Mouse (Mus musculus) c-Kit-positive CD71-negative TER-119-negative erythroid progenitor cells, embryonic 14.5 days (primary cell): Measurements from ENCODE around the gene Inafm1.
A peak's percentile ranks its signal among the peaks of the same experiment; 100 is the strongest.
"Not testable (repeated sequence)": the region's sequence is repeated elsewhere in the genome, so short reads cannot be mapped to it uniquely, and the experiment has no call there.

Experiments used
- DNase-seq: peaks from one replicate; pipeline ENCODE4 v3.0.0-alpha.2; 2013; ENCODE audit warnings: low read depth

Inafm1 gene

GRCm38 (mm10) chr7:16297616-16298015 lies 24.2 kb upstream of the Inafm1 start:
- DNase-seq, result no peak

DNA sequence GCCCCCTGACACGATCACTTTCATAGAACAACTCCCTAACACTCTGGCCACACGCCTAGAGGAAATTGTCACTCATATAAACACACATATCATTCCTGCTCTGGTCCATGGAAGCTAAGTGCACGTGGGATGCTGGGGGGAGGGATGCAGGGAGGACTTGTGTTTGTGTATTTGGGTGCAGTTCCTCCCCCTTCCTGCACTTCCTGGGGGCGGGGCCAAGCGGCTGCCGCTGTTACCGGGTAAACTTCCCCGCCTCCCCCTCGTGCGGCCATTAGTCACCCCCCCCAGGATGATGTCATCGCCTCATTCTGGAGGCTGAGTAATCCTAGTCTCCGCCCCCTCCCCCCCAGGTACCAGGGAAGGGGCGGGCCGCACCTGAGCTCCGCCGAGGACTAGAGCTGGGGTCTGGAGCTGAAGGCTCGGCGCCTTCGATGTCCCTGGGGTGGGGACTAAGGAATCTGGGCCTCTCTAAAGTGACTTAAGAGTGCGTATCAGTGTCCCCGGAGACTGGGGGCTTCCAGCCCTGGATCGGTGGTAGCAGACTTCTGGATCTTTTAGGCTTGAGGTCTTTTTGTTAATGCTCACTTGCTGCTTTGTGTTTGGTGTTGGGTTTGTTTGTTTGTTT lies 23.5 kb upstream of the Inafm1 start:
- peak; percentile 84 for DNase-seq

- DNase-seq, result no peak
Measured at GRCm38 (mm10) chr7:16296146-16296545, 22.7 kb upstream of the Inafm1 start.

GRCm38 (mm10) chr7:16295321-16295900 lies 22.0 kb upstream of the Inafm1 start:
- DNase-seq, result peak; percentile 66

GRCm38 (mm10) chr7:16294837-16295236 lies 21.4 kb upstream of the Inafm1 start:
- DNase-seq, result peak; percentile 96

DNA sequence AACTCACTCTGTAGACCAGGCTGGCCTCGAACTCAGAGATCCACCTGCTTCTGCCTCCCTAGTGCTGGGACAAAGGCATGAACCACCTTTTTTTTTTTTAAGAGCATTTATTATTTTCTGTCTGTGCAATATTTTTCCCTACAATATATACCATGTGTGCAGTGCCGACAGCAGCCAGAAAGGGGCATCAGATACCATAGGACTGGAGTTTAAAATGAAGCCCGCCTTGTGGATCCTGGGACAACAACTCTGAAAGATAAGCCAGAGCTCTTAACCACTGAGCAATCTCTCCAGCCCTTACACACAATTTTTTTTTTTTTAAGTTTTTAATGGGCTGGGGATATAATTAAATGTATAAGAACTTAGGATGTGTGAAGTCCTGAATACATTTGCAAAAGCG lies 20.9 kb upstream of the Inafm1 start:
- peak; percentile 56 for DNase-seq

- no peak for DNase-seq
Measured at GRCm38 (mm10) chr7:16287791-16288190, 14.4 kb upstream of the Inafm1 start.

DNA sequence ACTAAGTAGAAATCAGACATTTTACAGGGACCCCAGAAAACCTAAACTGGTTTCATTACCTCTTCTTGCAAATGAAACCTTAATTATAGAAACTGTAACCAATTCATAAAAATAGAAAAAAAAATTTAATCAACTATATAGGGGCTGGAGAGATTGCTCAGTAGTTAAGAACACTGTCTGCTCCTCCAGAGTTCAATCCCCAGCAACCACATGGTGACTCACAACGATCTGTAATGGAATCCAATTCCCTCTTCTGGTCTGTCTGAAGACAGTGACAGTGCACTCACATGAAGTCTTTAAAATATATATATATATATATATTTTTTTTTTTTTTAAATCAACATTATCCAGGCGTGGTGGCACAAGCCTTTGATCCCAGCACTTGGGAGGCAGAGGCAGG lies 13.6 kb upstream of the Inafm1 start:
- no peak for DNase-seq

DNA sequence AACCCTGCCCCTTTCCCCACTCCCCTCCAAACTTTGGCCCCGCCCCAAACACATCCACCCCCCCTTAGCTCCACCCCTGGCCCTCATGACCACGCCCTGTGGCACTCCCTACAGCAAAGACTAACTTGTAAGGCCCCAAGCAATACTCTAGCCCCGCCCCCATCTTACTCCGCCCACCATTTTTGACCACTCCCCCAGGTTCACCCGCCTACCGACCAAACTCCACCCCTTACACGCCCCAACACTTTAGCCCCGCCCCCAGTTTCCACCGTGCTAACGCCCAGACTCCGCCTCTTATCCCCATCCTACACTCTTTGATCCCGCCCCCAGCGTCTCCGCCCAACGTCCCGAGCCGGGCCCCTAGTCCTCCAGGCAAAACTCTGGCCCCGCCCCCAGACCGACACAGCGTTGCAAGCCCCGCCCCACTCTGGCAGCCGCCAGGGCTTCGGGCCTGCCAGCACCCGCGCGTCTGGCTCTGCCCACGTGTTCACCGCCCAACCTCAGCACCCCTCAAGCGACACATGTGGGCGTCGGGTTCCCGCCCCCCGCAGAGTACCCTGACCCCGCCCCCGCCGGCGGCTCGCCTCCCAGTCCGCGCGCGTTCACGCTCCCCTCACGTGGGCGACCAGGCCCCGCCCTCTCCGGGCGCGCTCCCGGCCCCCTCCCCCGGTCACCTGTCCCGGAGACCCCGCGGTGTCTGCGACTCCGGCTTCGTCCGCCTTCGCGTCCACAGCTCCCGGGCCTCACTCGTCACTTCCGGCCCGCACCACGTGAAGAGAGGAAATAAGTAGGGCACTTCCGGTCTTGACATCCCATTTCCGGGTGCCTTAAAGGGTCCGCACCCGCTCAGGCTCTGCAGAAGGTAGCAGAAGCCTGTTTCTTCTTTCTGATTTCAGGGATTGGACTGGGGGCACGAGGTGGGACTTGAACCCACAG lies 12.9 kb upstream of the Inafm1 start, which contains the start of gene Ccdc9:
Gene Ccdc9, minus strand, starts transcription at position 770 of the 936 bp plus-strand sequence.
- peak; percentile 99 for DNase-seq

DNA sequence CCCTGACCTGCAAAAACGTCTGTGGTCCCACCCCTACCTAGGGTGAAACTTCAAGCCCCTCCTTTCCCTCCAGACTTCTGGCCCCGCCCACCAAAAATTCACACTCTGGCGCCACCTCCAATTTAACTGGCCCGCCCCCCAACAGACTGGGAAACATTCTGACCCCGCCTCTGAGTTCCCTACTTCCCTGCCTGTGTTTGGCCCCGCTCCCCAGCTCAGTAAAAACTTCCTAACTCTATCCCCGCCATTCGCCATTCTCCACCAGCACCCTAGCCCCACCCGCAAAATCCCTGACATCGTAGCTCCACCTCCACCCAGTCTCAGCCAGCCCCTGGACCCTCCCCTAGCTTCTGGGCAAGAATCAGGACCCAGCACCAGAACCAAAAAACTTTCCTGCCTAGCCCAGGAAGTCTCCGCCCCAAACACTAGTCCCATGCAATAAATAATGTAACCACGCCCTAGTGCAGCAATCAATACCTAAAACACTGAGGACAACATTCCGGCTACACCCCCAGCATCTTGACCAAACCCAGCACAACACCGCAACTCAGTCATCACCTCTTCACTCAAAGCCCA lies 12.1 kb upstream of the Inafm1 start:
- no peak for DNase-seq

- no peak for DNase-seq
Measured at GRCm38 (mm10) chr7:16284904-16285303, 11.5 kb upstream of the Inafm1 start.

- DNase-seq, result no peak
Measured at GRCm38 (mm10) chr7:16284001-16284400, 10.6 kb upstream of the Inafm1 start.

DNA sequence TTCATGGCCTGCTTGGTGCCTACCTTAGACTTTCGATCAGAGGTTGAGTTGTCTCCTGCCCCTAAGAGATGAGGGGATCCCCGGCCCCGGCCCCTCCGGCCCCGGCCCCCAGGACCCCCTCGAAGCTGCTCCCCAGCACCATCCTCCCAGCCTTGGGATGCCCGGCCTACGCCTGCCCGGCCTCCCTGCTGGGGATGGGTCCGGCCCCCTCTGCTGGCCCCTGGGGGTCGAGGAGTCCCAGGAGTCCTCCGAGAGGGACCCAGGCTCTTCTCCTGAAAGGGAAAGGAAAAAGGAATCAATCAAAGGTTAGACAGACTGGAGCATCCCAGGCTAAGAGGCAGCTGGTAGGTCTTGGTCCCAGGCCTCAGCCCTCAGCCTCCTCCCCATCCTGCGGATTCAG lies 8.9 kb upstream of the Inafm1 start:
- no peak for DNase-seq

- no peak for DNase-seq
Measured at GRCm38 (mm10) chr7:16280721-16281120, 7.3 kb upstream of the Inafm1 start.

- no peak for DNase-seq
Measured at GRCm38 (mm10) chr7:16274922-16275890, 1.8 kb upstream of the Inafm1 start.

- peak; percentile 58 for DNase-seq
Measured at GRCm38 (mm10) chr7:16273766-16274140, 336 bp upstream of the Inafm1 start.

DNA sequence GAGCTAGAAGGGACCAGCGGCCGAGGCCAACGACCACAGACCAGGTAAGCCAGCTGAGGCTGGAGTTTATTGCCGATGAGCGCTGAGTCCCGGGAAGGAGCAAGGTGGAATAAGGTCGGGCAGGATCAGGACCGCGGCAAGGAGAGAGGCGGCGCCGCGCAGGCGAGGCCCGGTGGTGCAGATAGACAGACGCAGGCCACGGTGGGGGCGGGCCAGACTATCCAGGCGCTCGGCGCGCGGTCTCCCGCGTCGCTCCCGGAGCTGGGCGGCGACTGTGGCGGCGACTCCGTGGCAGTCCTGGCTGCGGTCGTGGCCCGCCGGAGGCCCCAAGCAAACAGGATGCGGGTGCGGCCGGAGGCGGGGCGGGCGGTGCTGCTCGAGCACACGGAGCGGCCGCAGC lies 736 bp downstream of the Inafm1 start:
- DNase-seq, result no peak

DNA sequence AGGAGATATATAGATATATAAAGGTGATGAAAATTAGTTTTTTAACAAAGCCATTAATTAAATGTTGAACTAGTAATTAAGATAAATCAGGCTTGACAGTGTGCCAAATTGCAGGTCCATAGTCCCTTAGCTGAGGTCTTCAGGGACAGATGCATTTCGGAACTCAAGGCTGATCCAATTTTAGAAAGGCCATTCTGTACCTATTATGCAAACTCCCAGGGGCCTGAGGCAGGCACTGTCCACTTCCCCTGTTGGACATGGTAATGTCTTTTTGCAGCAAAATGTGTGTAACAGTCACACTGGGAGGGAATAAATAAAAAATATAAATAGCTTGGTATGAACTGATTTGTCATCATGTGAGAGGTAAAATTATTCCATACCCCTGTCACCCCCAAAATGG lies 2.3 kb downstream of the Inafm1 start:
- no peak for DNase-seq

- not testable (repeated sequence) for DNase-seq
Measured at GRCm38 (mm10) chr7:16266593-16266992, 6.8 kb downstream of the Inafm1 start.

DNA sequence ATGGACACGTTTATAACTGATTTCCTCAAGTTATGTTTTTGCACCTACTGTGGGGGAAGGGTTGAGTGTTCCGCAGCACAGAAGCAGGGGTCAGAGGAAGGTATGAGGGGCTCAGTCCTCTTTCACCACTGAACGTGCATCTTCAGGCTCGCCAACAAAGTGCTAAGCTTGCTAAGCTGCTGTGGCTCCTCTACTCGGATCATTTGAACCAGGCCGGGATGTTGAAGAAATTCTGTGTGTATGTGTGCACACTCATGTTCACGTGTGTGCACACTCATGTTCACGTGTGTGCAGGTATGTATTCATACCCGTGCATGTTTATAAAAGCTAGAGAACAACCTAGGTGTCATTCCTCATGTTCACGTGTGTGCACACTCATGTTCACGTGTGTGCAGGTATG lies 7.6 kb downstream of the Inafm1 start:
- DNase-seq, result no peak

GRCm38 (mm10) chr7:16263843-16264242 lies 9.6 kb downstream of the Inafm1 start:
- DNase-seq, result no peak
